Mouse (Mus musculus): ENCODE results near the gene Crispld2.

Crispld2 gene

DNA sequence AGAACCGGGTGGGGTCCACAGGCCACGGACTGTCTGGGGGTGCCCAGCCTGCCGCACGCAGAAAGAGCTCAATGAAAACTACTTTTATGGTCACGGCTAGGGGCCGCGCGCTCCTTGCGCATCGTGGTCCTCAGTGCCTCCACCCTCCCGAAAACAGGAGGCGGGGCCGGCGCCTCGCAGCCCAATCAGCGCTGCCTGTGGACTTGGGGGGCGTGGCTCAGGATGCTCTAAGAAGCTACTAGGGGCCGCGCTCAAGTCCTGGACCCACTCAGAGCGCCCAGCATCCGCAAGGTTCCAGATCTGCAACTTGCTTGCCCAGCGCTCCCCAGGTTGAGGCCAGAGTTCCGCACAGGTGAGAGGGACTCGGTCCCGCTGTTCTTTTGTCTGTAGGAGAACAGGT, at the start of gene Crispld2:
Gene Crispld2, plus strand, starts transcription at position 190 of the 400 bp plus-strand sequence.
- peak; percentile 34 to 36 for DNase-seq (ENCODE audit: low spot score in 2 of 2)

DNA sequence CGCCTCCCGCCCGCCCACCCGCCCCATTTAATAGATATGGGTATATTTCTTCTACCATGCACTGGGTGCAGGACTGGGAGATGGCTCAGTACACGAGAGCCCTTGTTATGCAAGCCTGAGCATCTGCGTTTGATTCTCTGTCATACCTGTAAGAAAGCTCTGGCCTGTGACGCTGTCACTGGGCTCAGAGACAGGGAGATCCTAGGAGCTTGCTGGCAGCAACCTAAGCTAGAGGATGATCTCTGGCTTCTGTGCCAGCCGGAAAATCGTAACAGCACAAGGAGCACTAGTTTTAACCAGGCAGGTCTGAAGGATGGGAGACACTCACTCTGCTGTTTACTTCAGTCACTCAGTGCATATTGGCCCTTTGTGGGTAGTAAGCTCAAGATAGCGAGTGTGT, 48.6 kb upstream of the Crispld2 start:
- no peak for DNase-seq (ENCODE audit: low spot score in 2 of 2)

DNA sequence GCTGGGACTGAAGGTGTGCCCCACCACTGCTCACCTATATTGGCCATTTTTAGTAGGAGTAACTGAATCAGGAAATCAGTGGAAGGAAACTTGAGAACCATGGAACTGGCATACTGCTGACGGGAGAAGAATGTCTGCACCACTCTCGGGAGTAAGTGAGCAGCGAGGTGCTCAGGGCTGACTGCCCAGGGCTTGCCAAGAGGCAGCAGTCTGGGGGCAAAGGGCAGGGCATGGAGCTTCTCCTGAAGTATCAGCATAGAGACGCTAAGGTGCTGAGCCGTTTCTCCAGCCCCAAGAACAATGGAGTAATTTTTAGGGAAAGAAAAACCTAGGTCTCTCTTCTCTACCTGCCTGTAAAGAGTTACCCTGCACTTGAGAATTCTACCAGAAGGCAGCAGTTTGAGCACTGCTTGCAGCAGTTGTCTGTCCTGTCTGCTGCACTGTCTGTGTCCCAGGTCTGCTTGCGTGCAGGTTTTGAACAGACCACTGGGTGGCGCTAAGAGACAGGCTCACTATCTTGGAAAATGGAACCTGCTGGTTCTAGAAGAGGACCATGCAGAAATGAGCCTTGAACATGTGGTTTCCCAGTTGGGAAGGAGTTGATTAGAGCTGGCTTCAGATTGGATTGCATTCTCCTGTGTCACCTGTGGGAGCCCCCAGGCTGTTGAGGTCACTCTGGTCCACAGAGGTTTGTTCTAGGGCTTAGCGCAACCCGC, 48.0 kb upstream of the Crispld2 start:
- DNase-seq (ENCODE audit: low spot score in 2 of 2) = peak; percentile 62 to 68

DNA sequence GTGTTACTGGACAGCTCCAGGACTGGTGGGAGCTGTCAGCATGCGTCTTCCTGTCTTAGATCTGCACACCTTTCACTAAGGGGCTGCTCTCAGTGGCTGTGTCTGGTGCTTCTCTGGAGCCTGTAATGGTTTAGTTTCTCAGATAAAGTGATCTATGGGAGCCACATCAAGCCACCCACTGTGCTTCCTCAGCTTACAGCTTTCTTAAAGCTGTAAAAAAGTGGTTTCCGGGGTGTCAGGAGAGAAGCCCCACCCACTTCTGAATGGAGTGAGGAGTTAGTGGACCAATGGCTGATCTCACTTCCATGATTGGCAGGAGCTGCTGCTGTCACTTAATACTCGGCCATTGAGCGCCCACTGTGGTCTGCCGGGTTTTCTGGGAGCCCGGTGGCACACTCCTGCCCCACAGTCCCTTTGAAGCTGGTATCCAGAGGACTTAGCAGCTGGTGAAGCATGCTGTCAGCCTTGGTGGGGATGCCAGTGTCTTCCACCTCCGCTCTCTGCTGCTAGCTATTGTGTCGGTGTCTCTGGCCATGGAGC, 45.8 kb upstream of the Crispld2 start:
- no peak for DNase-seq (ENCODE audit: low spot score in 2 of 2)

DNA sequence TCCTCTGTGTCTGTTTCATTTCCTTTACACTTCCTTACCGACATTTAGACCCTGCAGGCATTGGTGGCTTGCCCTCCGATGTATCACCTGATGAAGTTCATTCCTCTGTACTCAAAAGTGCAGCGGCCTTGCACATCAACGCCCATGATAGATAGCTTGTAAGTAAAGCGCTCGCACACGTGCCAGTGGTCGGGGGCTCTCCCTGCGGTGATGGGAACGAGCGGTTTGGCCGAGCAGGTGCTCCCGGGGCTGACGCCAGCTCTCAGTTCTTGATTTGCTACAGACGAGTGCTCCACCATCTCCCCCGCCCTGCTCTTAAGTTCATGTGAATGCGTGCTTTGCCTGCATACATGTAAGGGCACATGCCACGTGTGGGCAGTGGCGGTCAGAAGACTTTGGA, 44.6 kb upstream of the Crispld2 start:
- no peak for DNase-seq (ENCODE audit: low spot score in 2 of 2)

DNA sequence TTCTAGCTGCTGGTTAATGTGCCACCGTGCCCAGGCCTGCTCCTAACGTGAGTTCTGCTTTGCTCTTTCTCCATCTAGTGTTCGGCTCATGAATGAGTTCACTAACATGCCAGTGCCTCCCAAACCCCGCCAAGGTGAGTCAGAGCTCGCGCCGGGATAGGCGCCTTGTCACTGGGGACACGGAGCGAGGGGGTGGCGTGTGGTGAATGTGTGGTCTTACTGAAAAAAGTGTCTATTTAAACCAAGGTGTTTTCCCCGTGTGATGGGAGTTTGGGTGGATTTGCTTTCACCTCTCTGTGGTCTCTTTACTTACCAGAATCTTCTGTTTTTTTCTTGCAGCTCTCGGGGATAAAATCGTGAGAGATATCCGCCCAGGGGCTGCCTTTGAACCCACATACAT, 43.9 kb upstream of the Crispld2 start:
- peak in 1 of 2 experiments; percentile 47 for DNase-seq (ENCODE audit: low spot score in 2 of 2)

DNA sequence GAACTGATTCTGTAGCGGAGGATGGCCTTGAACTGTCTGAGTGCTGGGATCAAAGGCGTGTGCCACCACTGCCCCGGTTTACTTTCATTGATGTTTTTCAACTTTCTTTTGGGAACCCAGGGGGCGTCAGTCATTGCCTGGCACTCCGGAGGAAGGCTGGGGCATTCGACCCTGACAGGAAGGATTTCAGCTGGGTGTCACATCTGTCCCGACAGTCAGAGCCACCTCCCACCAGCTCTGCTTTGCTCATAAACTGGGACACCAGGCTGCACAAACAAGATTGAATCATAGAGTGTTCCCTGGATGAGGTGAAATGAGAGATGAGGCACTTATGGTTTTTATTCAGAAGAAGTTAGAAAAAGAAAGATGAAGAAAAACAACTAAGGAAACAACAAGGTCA, 40.0 kb upstream of the Crispld2 start:
- no peak for DNase-seq (ENCODE audit: low spot score in 2 of 2)

DNA sequence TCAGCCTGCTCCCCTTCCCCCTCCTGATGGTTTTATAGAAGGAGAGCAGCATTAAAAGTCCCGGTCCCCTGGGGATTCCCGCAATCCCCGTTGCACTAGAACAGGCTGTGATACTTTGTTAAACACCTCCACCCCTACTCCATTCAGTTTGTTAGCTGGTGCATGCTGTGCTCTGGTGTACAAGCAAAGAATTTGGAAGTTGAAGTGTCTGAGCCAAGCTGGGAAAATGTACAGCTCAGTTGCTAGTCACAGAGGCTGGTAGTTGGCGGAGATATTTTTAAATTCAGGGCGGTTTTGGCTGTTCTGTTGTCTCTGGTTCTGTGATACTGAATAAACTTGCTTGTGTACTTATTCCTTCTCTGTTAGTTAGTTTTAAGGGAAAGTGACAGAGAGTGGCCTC, 39.5 kb upstream of the Crispld2 start:
- DNase-seq (ENCODE audit: low spot score in 2 of 2) = peak; percentile 54 to 81

DNA sequence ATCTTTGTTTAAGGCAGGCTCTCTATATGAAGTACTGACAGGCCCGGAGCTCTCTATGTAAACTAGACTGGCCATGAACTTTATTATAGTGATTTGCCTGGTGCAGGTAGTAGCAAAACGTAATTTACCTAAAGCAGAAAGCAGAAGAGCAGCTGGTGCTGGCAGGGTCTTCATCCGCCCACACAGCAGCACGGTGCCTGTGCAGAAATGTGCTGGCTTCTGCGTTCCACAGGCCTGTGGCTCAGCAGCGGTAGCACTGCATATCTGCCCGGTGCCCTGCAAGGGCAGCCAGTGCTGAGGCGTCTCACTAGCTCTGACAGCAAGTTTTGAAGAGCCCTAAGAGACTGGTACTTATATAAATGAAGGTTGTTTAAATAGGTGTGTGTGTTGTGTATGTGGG, 36.9 kb upstream of the Crispld2 start:
- DNase-seq (ENCODE audit: low spot score in 2 of 2) = no peak

DNA sequence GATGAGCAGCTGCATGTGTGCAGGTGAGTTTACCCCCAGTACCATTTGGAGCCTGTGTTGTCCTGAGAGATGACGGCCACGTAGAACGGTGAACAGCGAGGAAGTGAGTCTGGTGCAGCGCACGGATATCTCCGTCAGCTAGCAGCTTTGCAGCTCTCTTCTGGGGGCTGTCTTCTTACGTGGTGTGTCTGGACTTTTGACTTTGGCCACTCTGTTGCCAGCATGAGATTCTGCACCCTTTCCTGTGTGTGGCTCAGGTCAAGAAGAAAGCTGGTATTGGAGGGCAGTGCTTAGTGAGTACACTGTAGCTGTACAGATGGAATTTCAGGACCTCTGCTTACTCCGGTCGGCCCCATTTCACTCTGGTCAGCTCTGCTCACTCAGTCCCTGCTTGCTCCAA, 34.2 kb upstream of the Crispld2 start:
- DNase-seq (ENCODE audit: low spot score in 2 of 2) = no peak

DNA sequence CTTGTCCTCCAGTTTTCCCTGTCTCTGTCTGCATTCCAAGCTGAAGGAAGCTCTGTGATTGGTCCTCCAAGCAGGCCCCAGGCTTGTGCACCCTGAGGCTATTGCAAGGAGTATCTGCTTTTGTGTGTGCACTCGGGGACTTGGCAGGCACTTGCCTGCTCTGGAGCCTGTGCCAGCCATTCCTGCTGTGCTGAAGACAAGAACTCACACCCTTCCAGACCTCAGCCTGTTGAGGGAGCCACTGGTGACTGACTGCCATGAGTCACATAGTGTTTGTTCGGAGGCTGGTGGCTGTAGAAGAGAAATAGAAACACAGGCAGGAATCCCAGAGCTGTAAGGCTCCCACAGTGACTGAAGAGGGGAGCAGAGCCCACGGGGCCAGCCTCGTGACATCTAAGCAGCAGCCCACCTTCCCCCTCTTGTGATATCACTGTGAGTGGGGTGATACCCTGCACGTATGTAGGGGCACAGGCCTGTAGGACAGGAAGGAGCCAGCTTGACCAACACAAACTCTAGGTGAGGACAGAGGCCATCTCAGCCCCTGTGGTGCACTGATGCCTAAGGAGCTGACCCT, 31.6 kb upstream of the Crispld2 start:
- peak; percentile 61 for DNase-seq (ENCODE audit: low spot score in 2 of 2)

DNA sequence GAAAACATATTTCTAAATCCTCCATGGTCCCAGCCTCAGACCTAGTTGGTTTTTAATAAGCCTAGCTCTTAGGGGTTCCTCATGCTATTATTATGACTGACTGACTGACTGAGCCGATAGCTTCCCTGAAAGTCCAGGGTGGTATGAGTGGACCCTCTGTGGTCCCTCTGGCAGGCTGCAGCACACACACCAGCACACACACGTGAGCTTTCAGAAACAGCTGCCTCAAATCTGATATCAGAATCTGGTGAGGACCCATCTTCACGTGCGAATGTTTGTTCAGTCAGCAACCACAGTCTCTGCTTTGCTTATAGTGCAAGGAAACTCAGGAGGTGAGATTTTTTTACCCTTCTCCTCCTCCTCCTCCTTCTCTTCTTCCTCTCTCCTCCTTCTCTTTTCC, 27.4 kb upstream of the Crispld2 start:
- DNase-seq (ENCODE audit: low spot score in 2 of 2) = no peak

DNA sequence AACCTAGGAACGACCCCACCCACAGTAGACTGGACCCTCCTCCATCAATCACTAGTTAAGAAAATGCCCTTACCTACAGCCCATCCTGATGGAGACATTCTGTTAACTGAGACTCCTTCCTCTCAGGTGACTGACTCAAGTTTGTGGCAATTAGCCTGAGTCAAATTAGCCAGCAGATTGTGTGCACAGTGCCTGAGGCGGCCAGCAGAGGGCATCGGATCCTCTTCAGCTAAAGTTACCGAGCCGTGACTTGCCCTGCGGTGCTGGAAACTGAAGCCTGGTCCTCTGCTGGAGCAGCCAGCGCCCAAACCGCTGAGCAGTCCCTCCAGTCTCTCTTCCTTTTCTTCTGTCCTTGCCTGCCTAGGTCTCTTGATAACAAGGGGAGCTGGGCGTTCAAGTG, 24.8 kb upstream of the Crispld2 start:
- no peak for DNase-seq (ENCODE audit: low spot score in 2 of 2)

DNA sequence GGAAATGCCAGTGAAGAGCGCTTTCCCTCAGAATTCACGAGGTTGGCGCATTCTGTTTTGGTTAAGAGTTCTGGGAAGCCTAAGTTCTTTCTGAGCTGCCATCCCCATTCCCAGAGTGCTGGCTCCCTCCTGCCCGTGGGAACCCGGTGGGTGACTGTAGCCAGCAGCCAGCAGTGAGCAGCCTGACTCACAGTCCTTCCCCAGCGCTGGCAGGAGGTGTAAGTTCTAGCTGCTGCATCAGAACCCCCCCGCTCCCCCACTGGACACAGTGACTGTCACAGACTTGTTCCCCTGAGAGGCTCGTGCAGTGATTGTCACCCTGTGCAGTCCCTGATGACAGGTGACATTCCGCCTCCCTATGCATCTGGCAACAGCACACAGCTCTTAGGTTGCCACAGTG, 22.1 kb upstream of the Crispld2 start:
- DNase-seq (ENCODE audit: low spot score in 2 of 2) = peak in 1 of 2 experiments; percentile 56

DNA sequence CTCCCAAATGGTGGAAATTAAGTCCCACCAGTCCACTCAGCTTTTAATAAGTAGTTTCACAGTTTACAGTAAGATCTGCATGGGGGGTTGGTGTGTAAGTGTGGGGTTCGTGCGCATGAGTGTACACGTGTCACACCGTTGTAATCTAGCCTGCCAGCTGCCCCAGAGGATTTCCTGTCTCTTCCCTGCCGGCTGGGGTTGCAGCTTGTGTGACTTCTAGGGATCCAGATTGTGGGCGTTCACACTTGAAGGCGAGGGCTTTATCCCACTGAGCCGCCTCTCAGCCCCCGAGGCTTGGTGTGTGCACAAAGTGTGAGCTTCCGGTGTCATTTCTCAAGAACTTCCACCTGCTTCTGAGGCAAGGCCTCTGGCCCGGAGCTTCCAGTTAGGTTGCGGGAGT, 19.7 kb upstream of the Crispld2 start:
- DNase-seq (ENCODE audit: low spot score in 2 of 2) = no peak

DNA sequence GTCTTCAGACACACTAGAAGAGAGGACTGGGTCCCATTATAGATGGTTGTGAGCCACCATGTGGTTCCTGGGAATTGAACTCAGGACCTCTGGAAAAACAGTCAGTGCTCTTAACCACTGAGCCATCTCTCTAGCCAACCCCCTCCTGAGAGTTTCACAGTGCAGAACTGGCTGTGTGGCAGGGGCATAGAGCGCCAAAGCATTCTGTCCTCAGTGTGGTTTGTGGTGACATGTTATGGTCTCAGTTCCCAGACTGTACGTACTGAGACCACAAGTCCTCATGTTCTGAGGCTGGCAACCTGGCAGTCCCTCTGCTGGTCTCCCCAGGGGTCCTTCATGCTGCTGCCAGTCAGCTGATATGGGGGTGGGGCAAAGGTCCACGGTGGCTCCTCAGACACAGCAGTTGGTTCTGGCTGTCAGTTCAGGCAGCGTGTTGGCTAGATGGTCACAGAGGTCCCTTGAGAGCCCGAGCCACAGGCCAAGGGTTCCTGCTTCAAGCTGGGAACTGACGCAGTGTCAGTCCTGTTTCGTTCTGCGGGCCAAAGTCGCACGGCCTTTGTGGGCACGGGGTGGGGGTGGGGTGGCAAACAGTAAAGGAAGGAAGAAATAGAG, 13.4 kb upstream of the Crispld2 start:
- DNase-seq (ENCODE audit: low spot score in 2 of 2) = no peak

DNA sequence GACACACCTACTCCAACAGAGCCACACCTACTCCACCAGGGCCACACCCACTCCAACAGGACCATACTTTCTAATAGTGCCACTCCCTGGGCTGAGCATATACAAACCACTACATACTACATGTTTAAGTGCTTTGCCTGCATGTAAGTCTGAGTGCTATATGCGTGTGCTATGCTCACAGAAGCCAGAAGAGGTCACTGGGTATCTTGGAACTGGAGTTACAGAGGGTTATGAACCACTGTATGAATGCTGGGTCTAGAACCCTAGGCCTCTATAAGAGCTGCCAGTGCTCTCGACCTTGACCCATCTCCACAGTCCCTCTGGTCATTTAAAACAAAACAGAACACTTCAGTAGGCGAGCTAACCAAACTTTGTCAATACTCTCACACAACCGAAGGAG, 11.0 kb upstream of the Crispld2 start:
- no peak for DNase-seq (ENCODE audit: low spot score in 2 of 2)

DNA sequence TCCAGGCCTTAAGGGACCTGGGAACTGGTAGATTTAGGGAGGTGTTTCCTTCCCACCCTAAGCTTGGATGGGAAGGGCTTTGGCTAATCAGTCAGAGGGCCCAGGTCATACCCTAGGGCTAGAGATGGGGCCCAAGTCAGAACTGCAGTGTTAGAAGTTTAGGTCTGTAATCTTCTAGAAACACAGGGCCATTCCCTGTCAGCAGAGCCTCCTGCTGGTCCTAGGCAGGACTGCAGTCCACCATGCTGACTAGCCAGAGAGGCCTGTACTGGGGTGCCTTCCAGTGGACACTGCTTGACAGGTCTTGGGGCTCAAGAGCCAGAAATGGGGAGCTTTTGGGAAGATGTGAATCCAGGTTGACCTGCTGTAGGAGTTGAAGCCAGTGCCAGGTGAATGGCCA, 8.2 kb upstream of the Crispld2 start:
- DNase-seq (ENCODE audit: low spot score in 2 of 2) = no peak

DNA sequence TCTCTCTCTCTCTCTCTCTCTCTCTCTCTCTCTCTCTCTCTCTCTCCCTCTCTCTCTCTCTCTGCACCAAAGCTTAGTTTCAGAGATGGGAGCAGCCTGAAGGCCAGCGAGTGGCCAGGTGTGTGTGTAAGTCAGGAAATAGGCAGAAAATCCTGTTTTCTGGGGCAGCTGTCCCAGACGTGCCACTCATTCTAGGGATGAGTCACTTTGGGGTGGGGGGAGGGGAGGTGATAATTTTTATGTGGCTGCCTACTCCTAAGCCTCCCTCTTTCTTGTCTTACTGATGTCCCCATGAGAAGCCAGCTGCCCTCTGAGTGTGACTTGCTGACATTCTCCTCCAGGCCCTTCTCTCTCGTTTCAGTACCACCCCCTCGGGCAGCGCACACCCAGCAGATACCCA, 6.1 kb upstream of the Crispld2 start:
- DNase-seq (ENCODE audit: low spot score in 2 of 2) = no peak

DNA sequence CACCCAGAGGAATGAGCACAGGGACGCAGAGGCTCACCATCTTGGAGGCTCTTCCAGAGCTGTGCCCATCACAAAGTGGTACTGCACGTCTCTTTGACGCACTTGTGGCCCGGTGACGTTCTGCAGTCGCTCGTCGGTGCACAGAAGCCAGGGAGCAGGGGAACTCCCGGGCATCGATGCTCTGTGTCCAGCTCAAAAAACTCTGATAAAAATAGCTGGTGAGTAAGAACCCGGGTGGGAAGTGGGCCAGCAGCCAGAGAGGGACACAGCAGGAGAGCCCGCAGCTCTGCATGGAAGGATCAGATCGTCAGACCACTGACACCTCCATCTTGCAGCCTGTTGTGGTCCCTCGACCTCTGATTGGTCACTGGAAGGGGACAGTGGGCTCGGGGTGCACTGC, 4.2 kb upstream of the Crispld2 start:
- no peak for DNase-seq (ENCODE audit: low spot score in 2 of 2)

DNA sequence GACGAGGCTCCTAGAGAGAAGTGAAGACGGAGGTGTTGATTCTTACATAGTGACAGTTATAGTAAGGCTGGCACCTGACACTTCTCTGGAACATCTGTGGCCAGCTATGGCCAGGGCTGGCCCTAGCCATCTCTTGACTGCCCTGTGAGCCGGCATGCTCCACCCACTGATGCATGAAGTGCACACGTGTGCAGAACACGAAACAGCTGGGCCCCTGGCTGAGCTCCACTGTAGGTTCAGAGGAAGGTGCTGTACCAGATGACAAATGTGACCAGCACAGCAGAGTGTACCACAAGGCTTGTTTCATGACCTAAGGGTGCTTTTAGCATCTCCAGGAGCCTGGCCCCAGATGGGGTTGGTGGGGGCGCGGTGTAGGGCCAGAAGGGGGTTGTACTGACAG, 1.9 kb downstream of the Crispld2 start:
- no peak for DNase-seq (ENCODE audit: low spot score in 2 of 2)

DNA sequence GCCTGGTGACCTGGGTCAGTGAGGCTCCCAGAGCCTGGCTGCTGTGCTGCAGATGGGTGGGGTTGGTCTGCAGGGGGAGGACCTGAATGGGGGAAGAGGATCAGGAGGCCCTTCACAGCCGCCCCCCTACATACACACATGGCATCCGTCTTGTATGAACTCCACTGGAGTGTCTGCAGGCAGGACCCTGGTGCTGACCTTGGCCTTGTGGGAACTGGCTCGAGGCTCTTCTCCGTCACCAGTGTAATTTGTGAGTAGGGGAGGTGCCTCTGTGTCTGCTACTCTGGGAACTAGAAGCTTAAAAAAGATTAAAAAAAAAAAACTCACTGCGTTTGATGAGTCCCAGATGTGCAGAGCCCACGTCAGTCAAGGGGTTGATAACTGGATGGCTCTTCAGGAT, 2.3 kb downstream of the Crispld2 start:
- no peak for DNase-seq (ENCODE audit: low spot score in 2 of 2)

DNA sequence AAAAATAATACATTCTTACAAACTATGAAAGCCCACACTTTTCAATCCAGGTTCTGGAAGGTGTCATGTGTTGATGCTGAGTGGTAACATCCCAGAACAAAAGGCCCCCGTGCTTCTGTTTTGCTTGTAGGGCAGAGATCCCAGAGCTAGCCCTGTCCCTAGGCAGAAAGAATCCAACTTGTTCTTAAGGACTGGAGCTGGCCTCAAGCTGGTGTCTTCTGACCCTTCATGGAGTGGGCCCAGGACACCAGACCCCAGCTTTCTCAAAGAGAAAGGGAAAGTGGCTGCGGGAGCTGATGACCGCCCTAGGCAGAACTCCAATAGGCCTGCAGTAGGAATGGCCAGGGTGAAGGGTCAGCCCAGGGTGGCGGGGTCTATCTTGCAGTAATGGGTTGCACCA, 5.0 kb downstream of the Crispld2 start:
- DNase-seq (ENCODE audit: low spot score in 2 of 2) = no peak

All from right cerebral cortex, postnatal 36 days (tissue).